Mouse (Mus musculus): ENCODE data around the gene Jsrp1. TPM values are rescaled to one million over a fixed set of nuclear protein-coding genes. Genes with fewer than 3 reads are reported as not detected.
"Not testable (repeated sequence)": the region's sequence is repeated elsewhere in the genome, so short reads cannot be mapped to it uniquely, and the experiment has no call there.

The Jsrp1 gene
- polyA plus RNA-seq, 1 experiment: 4.9 TPM

DNA sequence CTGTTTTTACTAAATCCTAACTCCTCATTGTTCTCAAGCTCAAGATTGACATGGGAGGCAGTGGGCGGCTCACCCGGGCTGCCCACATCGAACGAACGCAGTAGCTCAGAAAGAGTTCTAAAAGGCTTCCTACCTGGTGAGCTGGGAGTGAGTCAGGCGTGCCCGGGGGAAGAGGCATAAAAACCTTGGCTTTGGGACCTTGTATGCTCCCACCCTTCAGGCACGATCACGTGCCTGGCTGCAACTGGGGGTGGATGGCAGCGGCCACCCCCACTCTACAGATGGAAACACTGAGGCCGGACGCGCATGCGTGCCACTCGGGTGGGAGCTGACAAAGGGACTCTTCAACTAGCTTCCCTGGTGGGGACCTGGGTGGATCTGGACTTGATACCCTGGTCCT is 29.0 kb upstream of the Jsrp1 start:
- Histone ChIP-seq H3K4me3 (ENCODE audit: insufficient read depth, low read depth, low read length) (no peak overlapping the region), H3K27ac (replicated peaks; ENCODE audit: low read depth, low read length) (no peak overlapping the region), H3K4me1 (ENCODE audit: control insufficient read depth, insufficient read depth, insufficient read length, low read length) (no peaks in the 10 kb centered on the region; the same call in 1 of the 2 replicates)

DNA sequence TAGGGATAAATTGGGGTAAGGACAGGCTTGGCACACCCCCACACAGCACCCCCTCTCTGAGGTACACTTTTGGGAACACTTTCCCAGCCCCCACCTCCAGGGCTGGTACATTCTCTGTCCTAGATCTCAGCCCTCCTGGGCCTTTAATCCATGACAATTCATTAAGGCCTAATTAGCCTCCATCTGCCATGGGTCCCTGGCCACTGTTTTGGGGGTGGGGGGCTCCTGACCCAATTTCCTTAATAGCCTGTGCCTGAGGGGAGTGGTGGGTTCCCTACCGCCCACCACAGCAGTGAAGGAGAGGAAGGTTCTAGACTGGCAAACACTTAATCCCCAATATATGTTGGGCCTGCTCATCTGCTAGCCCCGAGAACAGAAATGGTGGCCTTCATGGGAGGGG is 28.4 kb upstream of the Jsrp1 start:
- H3K4me1 ChIP-seq (ENCODE audit: control insufficient read depth, insufficient read depth, insufficient read length, low read length): no peaks in the 10 kb centered on the region; the same call in 1 of the 2 replicates
- H3K4me3 ChIP-seq (ENCODE audit: insufficient read depth, low read depth, low read length): no peak overlapping the region
- H3K27ac ChIP-seq (replicated peaks; ENCODE audit: low read depth, low read length): no peak overlapping the region

DNA sequence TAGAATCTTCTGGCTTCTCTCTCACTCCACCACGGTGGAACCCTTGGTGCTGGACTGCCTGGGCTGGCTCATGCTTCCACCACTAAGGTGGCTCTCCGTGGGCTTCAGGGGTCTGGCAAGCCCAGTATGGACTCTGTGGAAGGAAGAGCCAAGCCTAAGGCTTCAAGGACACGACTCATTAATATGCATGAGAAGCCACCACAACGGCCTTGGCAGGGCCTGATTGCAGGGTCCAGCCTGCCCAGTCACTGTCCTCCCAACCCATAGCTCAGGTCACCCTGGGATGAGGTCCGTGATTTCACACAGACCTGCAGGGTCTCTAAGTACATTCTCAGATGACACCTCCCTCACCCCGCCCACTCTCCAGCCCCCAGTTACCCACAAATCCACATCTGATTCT is 26.6 kb upstream of the Jsrp1 start:
- no peaks in the 10 kb centered on the region; the same call in 1 of the 2 replicates for H3K4me1 ChIP-seq (ENCODE audit: control insufficient read depth, insufficient read depth, insufficient read length, low read length)
- H3K4me3 ChIP-seq (ENCODE audit: insufficient read depth, low read depth, low read length): no peak overlapping the region
- H3K27ac ChIP-seq (replicated peaks; ENCODE audit: low read depth, low read length): no peak overlapping the region

DNA sequence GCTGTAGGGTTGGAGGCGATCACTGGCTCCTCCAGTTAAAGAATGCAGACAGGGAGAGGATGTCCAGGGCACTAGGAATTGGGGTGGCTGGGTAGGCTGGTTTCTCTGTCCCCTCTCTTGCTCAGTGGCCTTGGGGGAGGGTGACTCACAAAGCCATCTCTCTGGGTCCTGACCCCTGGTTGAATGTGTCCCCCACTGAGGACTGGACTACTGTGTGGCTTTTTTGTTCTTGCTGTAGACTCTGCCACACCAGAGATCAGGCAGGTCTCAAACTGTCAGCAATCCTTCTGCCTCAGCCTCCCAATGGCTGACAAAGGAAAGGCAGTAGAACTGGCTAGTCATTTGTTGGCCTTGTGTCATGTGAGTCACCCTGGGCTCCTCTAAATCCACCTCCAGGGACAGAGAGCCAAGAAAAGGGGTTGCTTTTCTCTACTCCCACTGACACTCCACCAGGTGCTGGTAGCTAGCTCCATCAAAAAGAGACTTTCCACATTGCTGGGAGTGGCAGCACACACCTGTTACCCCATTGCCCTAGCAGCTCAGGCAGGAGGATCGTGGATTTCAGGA is 25.1 kb upstream of the Jsrp1 start:
- Histone ChIP-seq H3K4me3 (ENCODE audit: insufficient read depth, low read depth, low read length) (no peak overlapping the region), H3K4me1 (ENCODE audit: control insufficient read depth, insufficient read depth, insufficient read length, low read length) (no peaks in the 10 kb centered on the region), H3K27ac (replicated peaks; ENCODE audit: low read depth, low read length) (no peak overlapping the region)

DNA sequence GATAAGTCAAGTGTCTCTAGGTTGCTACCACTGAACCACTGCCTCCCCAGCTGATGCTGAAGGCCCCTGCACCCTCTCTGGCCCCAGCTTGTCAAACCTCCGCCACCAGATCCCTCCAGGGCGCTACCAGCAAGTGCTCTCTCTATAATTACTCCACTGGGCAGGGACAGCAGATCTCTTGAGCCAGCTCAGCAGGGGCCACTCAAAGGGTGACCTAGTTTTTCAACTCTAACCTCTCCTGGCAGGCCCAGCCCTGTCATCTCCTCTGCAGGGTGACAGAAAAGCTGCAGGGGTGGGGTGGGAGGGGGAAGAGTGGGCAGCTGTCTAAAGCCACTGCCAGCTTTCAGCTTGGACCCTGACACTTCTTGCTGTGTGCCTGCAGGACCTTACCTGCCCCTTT is 24.5 kb upstream of the Jsrp1 start:
- H3K4me3 ChIP-seq (ENCODE audit: insufficient read depth, low read depth, low read length): no peak overlapping the region
- H3K27ac ChIP-seq (replicated peaks; ENCODE audit: low read depth, low read length): no peak overlapping the region
- H3K4me1 ChIP-seq (ENCODE audit: control insufficient read depth, insufficient read depth, insufficient read length, low read length): no peaks in the 10 kb centered on the region

DNA sequence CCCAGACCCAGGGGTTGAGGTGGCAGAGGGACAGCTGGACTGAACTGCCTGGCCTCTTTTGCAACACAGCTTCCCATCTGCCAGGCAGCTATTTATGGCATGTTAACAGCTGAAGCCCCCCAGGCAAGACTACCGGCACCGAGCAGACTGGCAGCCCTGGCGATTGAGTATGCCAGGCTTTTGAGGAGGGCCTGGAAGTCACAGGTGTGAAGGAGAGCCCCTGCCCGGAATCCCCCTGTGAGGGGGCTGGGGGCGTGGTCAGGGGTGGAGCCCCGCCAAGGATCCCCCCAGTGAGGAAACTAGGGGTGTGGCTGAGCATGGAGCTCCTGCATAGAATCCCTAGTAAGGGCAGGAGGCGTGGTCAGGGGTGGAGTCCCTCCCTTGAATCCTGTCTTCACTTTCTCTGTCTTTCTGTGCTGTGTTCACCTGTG is 23.7 kb upstream of the Jsrp1 start:
- H3K27ac ChIP-seq (replicated peaks; ENCODE audit: low read depth, low read length): no peak overlapping the region

DNA sequence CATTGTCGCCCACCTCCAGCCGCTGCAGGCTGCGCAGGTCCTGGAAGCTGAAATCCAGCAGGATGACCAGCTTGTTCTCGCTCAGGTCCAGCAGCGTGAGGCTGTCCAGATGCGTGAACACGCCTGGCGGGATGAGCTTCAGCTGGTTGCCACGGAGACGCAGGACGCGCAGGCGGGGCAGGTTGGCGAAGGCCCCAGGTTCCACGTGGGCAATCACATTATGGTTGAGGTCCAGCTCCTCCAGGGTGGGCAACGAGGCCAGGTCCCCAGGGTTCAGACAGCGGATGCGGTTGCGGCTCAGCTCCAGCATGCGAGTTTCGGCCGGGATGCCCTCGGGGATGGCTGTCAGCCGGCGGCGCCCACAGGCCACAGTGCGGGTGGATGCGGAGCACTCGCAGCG is 22.3 kb upstream of the Jsrp1 start:
- no peaks in the 10 kb centered on the region for H3K4me1 ChIP-seq (ENCODE audit: control insufficient read depth, insufficient read depth, insufficient read length, low read length)
- H3K27ac ChIP-seq (replicated peaks; ENCODE audit: low read depth, low read length): no peak overlapping the region
- no peak overlapping the region for H3K4me3 ChIP-seq (ENCODE audit: insufficient read depth, low read depth, low read length)

More for the DNA sequence above, 23.7 kb upstream of the Jsrp1 start:
- Histone ChIP-seq H3K4me1 (ENCODE audit: control insufficient read depth, insufficient read depth, insufficient read length, low read length) (no peaks in the 10 kb centered on the region), H3K4me3 (ENCODE audit: insufficient read depth, low read depth, low read length) (no peak overlapping the region)

DNA sequence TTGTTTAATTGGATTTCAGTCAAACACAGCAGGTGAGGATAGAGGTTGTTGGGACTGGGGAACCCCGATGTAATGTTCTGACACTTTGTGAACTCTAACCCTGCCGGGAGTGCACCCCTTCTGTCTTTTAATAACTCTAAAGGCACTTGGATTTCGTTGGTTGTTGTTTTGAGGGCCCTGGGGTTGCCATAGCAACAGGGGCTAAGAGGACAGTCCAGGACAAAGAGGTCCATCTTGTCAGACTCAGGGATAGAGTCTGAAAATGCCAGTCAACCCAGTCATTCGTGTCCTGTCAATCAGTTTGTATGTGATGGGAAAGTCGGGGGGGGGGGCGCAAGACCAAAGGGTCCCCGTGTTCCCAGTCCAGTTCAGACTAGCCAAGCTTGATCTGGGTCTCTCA is 19.5 kb upstream of the Jsrp1 start:
- H3K4me1 ChIP-seq (ENCODE audit: control insufficient read depth, insufficient read depth, insufficient read length, low read length): no peaks in the 10 kb centered on the region; the same call in 1 of the 2 replicates
- H3K4me3 ChIP-seq (ENCODE audit: insufficient read depth, low read depth, low read length): no peak overlapping the region
- no peak overlapping the region for H3K27ac ChIP-seq (replicated peaks; ENCODE audit: low read depth, low read length)

DNA sequence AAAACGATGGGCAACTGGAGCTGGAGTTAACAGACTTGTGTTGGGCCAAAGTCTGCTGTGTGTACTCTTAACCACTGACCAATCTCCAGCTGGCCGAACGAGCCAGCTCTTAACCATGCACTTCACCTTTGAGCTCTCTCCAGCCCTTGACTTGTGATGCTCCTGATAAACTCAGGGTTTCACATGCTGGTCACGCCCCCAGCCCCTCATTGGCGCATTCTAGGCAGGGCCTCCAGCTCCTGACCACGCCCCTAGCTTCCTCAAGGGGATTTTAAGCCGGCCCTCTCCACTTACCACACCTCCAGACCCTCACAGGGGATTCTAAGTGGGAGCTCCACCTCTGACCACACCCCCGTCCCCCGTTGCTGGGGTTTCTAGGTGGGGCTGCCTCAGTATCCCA is 17.8 kb upstream of the Jsrp1 start:
- Histone ChIP-seq H3K4me3 (ENCODE audit: insufficient read depth, low read depth, low read length) (no peak overlapping the region), H3K27ac (replicated peaks; ENCODE audit: low read depth, low read length) (no peak overlapping the region), H3K4me1 (ENCODE audit: control insufficient read depth, insufficient read depth, insufficient read length, low read length) (no peaks in the 10 kb centered on the region; the same call in 1 of the 2 replicates)

DNA sequence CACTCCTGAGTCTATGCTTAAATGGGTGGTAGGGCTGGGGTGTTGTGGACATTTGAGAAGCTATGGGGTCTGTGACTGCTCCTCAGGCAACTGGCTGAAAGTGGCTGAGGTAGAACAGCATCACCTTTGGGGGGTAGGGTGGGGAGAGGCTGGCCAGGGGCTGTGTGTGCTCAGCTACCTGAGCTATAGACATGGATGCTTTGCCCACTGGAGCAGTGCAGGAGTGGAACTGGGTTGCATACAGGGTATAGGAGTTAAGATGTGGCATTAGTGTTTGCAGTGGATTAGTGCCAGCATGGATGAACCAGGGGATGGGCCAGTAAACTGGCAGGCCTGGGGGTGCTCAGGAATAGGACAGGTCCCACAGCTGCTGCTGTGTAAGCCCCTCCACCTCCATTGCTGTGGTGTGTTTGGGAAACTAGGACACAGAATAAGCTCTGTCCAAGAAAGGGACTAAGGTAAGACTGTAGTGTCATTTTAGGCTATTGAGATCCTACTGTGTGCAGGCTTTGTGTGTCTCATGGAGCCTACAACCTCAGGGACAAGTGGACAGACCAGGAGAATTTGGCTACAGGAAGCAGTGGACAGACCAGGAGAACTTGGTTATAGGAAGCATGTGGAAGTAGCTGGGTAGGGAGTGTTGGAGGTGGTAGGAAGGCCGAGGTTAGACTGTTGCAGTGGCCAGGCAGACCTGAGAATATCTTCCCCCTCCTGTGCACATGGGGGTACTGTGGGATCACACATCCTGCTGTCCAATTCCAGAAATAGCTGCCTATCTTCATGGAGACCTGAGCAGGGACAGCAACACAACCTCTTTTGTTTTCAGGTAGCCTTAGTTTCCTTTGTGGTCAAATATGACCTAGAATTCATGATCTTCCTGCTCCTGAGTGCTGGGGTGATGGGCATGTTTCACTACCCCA is 16.3 kb upstream of the Jsrp1 start:
- Histone ChIP-seq H3K27ac (replicated peaks; ENCODE audit: low read depth, low read length) (no peak overlapping the region), H3K4me3 (ENCODE audit: insufficient read depth, low read depth, low read length) (no peak overlapping the region), H3K4me1 (ENCODE audit: control insufficient read depth, insufficient read depth, insufficient read length, low read length) (no peaks in the 10 kb centered on the region; the same call in 1 of the 2 replicates)

DNA sequence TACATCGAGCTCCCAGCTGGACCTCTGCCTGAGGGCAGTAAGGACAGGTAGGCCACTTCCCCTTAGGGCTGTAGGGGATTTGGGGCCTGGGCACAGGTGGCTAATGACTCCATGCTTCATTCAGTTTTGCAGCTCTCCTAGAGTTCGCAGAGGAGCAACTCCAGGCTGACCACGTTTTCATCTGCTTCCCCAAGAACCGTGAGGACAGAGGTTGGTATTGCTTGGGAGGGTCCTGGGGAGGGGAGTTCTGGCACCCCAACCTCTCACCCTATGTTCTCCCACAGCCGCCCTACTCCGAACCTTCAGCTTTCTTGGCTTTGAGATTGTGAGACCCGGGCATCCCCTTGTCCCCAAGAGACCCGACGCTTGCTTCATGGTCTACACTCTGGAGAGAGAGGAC is 15.3 kb upstream of the Jsrp1 start:
- not testable (repeated sequence) for H3K27ac ChIP-seq (replicated peaks; ENCODE audit: low read depth, low read length); H3K4me1 ChIP-seq (ENCODE audit: control insufficient read depth, insufficient read depth, insufficient read length, low read length)
- H3K4me3 ChIP-seq (ENCODE audit: insufficient read depth, low read depth, low read length): peak overlapping the region; percentile 98

DNA sequence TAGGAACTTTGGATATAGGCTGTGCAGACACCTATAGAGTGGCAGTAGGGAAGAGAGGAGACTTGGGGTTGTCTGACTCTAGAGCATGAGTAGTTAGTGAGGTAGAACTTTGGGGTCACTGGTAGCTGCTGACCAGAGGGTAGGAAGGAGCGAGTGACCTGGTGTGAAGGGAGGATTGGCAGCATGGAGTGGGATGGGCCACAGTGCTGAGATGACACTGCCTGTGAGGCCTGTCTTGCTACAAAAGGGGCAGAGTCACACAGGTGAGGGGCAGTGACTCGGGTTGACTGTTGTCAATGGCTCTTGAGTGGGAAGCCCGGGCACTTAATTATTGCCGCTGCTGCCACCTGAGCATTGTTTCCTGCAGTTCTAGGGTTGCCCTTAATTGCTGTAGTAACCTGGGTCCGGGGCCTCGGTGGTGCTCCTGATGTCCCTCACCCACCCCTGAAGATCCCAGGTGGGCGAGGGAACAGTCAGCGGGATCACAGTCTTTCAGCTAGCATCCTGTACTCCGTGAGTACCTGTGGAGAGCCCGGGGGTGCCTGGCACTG is 14.6 kb upstream of the Jsrp1 start:
- H3K27ac ChIP-seq (replicated peaks; ENCODE audit: low read depth, low read length): no peak overlapping the region
- peak overlapping the region; percentile 98 for H3K4me3 ChIP-seq (ENCODE audit: insufficient read depth, low read depth, low read length)
- H3K4me1 ChIP-seq (ENCODE audit: control insufficient read depth, insufficient read depth, insufficient read length, low read length): no peaks in the 10 kb centered on the region; the same call in 1 of the 2 replicates

DNA sequence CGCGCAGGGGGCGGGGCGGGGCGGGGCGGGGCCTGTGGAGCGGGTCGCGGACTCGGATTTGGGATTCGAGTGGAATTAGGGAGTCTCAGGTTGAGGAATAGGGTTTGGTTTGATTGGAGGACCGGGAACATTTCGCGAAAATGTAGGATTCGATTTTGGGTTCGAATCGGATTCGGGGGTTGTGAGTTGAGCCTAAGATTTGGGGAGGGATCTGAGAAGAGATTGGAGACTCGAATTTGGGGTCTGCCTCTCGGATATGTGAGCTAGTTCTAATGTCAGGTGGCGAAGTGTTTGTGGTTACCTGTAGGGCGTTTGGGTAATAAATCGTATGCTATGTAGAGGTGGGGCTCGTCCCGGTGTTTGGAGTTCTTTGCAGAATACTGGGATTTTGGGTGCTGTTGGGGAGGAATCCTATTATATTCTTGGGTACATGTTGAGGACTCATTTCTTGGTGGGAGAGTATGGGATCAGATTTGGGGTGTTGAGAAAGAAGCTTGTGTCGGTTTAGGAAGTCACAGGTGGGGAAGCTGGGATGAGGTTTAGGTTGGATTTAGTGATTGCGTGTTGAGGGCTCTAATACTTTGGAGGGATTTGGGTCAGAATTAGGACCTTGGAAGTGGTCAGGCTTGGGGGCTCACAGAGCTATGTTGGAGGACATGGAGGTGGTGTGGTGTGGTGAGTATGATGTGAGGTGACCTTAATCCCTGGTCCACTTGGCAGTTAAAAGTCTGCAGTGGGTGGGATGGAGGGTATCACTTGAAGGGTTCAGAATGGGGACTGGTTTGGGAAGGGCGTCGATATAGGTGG is 14.0 kb upstream of the Jsrp1 start:
- Histone ChIP-seq H3K27ac (replicated peaks; ENCODE audit: low read depth, low read length) (no peak overlapping the region), H3K4me1 (ENCODE audit: control insufficient read depth, insufficient read depth, insufficient read length, low read length) (no peaks in the 10 kb centered on the region; the same call in 1 of the 2 replicates), H3K4me3 (ENCODE audit: insufficient read depth, low read depth, low read length) (peak overlapping the region; percentile 98)

DNA sequence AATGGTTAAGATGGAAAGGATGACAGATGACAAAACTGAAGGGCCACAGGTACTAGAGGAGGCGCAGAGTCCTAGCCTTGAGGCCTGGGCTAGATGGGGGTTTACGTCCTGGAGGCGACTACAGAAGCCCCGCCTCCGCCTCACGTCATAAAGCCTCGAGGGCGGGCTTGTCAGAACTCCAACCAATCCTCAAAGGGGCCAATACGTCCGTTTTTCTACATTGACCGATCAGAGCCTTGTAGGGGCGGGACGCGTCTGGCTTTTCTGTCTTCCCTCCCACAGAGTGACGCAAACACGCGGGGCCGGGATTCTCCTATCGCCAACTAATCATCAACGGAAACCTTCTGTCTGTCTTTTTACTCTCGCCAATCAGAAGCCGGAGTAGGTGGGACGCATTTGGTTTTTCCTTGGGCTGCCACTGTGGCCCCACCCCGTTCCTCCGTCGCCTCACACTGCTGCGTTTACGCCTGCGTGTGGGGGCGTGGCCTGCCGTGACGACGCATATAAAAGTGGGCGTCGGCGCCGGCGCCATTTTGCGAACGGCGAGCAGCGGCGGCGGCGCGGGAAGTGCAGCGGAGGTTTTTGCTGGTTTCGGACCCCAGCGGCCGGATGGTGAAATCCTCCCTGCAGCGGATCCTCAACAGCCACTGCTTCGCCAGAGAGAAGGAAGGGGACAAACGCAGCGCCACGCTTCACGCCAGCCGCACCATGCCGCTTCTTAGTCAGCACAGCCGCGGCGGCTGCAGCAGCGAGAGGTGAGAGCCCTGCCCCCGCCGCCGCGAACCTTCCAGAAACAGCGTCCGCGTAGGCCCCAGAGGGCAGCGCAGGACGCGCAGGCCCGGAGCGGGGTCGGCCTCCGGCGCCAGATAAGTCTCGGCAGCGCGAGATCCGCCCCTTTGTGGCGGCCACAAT is 13.1 kb upstream of the Jsrp1 start, which contains the start of gene Oaz1:
Gene Oaz1 (plus strand): TSS at position 506 of the 912 bp plus-strand sequence.
- H3K4me3 ChIP-seq (ENCODE audit: insufficient read depth, low read depth, low read length): peak within 1 kb of the TSS; percentile 98
- no peaks in the 10 kb centered on the region; the same call in 1 of the 2 replicates for H3K4me1 ChIP-seq (ENCODE audit: control insufficient read depth, insufficient read depth, insufficient read length, low read length)
- peak within 1 kb of the TSS; percentile 92 for H3K27ac ChIP-seq (replicated peaks; ENCODE audit: low read depth, low read length)

Measured in brown adipose tissue, adult 24 weeks (tissue).